Mouse (Mus musculus) G1E (cell line): ENCODE measurements around the gene Fam227b.

Experiments used
- CTCF ChIP-seq: IDR thresholded peaks from 2 replicates; pipeline ENCODE4 v1.5.1; 2012; ENCODE audit warnings: low read depth, low read length, inconsistent platforms, mixed read lengths
- GATA1 ChIP-seq: IDR thresholded peaks from 2 replicates; pipeline ENCODE4 v1.6.1; 2012; ENCODE audit warnings: borderline replicate concordance, low read length, inconsistent platforms, mixed read lengths
- GATA2 ChIP-seq: IDR thresholded peaks from 2 replicates; pipeline ENCODE4 v1.6.1; 2012; ENCODE audit warnings: low read depth, low read length, inconsistent platforms, borderline replicate concordance
- POLR2AphosphoS5 ChIP-seq: IDR thresholded peaks from 2 replicates; pipeline ENCODE4 v1.6.1; 2012; ENCODE audit warnings: low read depth, low read length, inconsistent platforms; ENCODE audit not compliant: insufficient replicate concordance
- TAL1 ChIP-seq: conservative IDR thresholded peaks from 2 replicates; pipeline ENCODE4 v1.6.1; 2012; ENCODE audit warnings: low read depth, low read length, inconsistent platforms, mixed read lengths

DNA sequence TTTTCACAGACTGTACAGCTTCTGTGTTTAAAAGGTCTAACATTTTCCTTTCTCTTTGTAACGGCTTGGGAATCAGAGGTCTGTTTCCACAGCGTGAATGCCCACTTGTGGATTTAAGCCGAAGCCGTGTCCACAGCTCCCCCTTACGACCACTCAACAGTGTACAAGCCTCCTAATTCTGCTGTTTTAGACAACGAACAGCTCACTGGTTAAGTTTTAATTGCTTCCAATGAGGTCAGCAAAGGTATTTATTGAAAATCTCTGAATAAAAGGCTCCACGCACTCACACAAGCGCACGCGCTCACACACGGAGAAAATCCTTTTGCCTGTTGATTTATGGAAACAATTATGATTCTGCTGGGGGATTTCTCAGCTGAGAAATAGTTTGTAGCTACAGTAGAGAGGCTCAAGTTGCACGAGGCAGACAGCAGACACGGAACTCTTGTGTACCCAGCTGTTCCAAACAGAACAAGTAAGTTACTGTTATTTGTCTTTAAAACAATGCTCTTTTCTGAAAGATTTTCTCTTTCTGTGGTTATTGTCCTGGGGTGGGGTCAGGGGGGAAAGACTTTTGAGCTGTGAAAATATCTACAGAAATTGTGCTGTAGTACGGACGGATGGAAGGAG is 117.3 kb downstream of the Fam227b start, which contains the start of gene Fgf7:
- no peak for TF ChIP-seq GATA1
- TF ChIP-seq CTCF = no peak
- TF ChIP-seq TAL1 = no peak
- TF ChIP-seq POLR2AphosphoS5 = no peak
- no peak for TF ChIP-seq GATA2
